Mouse (Mus musculus) gastrocnemius, postnatal 4 days (tissue): Measurements from ENCODE around the gene Gm29644. TPM values are rescaled to one million over a fixed set of nuclear protein-coding genes. Genes with fewer than 3 reads are reported as not detected.
"Not testable (repeated sequence)": the region's sequence is repeated elsewhere in the genome, so short reads cannot be mapped to it uniquely, and the experiment has no call there.

Experiments used
- DNase-seq, 2 experiments: peaks; one replicate each; pipeline ENCODE4 v3.0.0; 2021 to 2022; ENCODE audit warnings: low spot score in 2 of 2, mixed read lengths in 2 of 2
- long read RNA-seq, 2 experiments: library from polyadenylated mRNA; stranded (forward); transcript quantifications; one replicate each; pipeline ENCODE4 v2.0.0; 2021
- total RNA-seq, 2 experiments: library from RNA; stranded (reverse); gene quantifications; 2 replicates each; pipeline ENCODE4 v1.2.3; 2021

Gene Gm29644
- total RNA-seq = not detected
- long read RNA-seq, experiment 1 = 0 reads
- long read RNA-seq, experiment 2 = 0 reads

- not testable (repeated sequence) for DNase-seq
These were observed at the start of gene Gm29644, which contains the start of gene Gm29423 for GRCm38 (mm10) chrY:70303187-70303586. Gm29644 (minus strand) TSS chrY:70303343. Gm29423 (minus strand) TSS chrY:70303287.

DNA sequence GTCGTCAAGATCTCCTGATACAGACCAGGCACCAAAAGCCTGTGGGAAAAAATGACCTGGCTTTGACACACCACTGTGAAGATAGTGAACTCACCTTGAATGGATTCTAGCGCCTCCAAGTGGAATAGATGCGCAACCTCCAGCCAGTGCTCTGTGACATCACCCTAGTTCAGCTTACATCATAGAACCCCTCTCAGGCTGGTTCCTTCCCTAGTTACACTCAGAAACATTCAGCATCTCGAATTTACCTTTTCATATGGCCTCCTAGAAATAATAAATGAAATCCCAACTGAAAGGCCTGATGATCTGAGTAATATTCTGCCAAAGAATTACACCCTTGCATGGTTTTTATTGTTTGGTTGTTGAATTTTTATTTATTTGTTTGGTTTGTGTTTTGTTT lies 29.6 kb downstream of the Gm29644 start, which contains the start of gene Gm21118:
TSS of gene Gm21118 (minus strand) at position 101 of the 400 bp plus-strand sequence.
- DNase-seq = not testable (repeated sequence)

Other genes with a start within 250 kb of the Gm29644 start
- not detected for gene Gm21118, start 29.7 kb downstream of the Gm29644 start, total RNA-seq
- gene Gm29423, start 56 bp downstream of the Gm29644 start, total RNA-seq = not detected
- not detected for gene Gm20888, start 138.5 kb upstream of the Gm29644 start, total RNA-seq